Mouse (Mus musculus): Measurements from ENCODE around the gene Gm20873.
"Not testable (repeated sequence)": the region's sequence is repeated elsewhere in the genome, so short reads cannot be mapped to it uniquely, and the experiment has no call there.

The Gm20873 gene

GRCm38 (mm10) chrY:6266798-6267197 lies at the start of gene Gm20873:
Gene Gm20873, plus strand, starts transcription at chrY:6267098.
- CTCF ChIA-PET, result not testable (repeated sequence)

DNA sequence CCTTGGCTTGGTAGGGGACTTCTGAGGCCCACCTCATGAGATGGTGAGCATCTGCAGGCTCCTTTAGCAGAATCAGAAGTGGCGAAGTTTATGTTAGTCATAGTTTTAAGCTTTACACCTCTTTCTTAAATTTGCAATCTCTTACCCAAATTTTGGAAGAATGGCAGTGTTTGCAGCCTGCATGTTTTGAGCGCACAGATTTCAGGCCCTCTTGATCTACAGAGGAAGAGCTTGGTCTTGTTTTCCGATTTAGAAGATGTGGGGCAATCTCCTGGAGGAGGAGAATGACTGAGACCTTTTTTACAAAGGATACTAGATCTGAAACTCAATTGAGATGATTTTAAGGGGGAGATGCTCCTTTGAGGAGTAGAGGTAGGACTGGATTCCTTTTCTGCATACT lies 29.0 kb upstream of the Gm20873 start, which contains the start of gene Gm21746:
Gene Gm21746 (minus strand): TSS at position 101 of the 400 bp plus-strand sequence.
- CTCF ChIA-PET, result not testable (repeated sequence)

Data from spleen, embryonic (tissue).